Mouse (Mus musculus) bone marrow macrophage, adult 2 months (primary cell): ENCODE data around the gene Jam3.

Experiments
- CTCF ChIP-seq: IDR thresholded peaks from 2 replicates; pipeline ENCODE4 v1.5.1; 2012; ENCODE audit warnings: low read depth, mild to moderate bottlenecking, low read length, moderate library complexity
- POLR2A ChIP-seq: IDR thresholded peaks from 2 replicates; pipeline ENCODE4 v1.6.1; 2012; ENCODE audit warnings: mild to moderate bottlenecking, low read depth, low read length, borderline replicate concordance

DNA sequence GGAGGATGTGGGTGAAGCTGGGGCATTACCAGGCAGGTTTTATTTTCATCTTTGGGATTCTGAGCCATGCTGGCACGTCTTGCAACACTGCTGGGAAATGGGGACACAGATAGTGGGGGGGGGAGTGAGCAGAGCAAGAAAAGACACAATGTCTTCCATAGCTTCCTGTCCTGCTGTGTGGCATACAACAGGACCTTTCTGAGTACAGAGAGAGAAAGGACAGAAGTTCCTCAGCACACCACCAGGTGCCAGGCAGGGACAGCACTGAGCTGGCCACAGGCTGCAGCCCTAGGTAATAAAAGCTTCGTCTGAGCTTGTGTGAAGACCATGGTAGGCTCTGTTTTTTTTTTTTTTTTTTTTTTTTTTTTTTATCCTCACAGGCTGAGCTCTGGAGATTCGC is 25.3 kb upstream of the Jam3 start:
- TF ChIP-seq POLR2A (no peak), CTCF (no peak)
